Mouse (Mus musculus) kidney, postnatal 10 days (tissue): ENCODE measurements around the gene Cwf19l2.
"Not testable (repeated sequence)": the region's sequence is repeated elsewhere in the genome, so short reads cannot be mapped to it uniquely, and the experiment has no call there.

Source experiments
- DNase-seq: peaks from one replicate; pipeline ENCODE4 v3.0.0; 2021; ENCODE audit warnings: mixed read lengths

The Cwf19l2 gene

DNA sequence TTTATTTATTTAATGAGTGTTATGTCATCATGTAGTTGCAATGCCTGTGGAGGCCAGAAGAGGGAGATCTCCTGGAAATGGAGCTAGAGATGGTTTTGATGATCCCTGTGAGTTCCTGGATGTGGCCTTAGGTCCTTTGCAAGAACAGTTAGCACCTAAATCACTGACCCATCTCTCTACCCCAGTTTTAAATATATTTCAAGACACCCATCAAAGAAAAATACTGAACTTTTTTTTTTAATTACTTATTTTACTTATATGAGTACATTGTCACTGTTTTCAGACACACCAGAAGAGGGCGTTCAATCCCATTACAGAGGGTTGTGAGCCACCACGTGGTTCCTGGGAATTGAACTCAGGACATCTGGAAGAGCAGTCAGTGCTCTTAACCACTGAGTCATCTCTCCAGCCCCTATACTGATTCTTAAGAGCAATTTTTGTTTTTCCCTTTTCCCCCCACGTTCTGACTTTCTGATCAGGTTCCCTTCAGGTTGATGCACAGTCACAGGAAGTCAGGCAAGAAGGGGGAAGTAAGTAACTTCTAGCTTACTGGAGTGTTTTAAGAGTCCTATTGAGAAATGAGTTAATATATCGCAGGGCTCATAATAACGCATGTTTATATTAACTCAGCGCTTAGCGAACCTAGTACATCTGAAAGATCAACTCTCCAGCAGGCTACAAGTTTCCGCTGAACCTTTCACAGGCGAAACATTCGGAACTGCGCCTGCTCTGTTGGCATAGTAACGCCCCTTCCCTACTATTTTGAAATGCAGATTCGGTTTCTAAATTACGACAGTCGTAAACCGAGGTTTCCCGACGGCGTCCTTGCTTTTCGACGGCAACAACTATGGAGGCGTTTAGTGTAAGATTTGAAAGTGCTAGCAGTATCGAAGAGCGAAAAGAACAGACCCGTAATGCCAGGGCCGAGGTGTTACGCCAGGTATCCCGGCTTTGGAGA lies at the start of gene Cwf19l2:
TSS of gene Cwf19l2 (plus strand) at position 342 of the 958 bp plus-strand sequence.
- peak; percentile 85 for DNase-seq

DNA sequence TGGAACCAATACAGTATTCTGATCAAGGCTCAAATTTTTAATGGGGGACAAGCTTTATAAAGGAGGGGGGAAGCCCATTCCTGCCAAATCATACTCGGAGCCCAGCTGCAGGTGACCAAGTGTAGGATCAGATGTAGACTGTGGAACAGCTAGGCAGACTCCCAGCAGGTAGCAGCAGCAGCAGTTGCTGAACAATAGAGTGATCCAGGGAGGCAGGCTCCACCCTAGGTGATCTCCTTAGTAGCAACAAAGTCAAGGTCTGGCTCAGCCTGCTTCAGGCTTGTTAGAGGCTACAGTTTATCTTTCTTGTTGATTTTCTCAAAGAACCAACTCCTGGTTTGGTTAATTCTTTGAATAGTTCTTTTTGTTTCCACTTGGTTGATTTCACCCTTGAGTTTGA lies 27.1 kb upstream of the Cwf19l2 start:
- DNase-seq = not testable (repeated sequence)

- peak; percentile 12 for DNase-seq
These were observed 980 bp downstream of the Cwf19l2 start for GRCm38 (mm10) chr9:3404372-3404771.

DNA sequence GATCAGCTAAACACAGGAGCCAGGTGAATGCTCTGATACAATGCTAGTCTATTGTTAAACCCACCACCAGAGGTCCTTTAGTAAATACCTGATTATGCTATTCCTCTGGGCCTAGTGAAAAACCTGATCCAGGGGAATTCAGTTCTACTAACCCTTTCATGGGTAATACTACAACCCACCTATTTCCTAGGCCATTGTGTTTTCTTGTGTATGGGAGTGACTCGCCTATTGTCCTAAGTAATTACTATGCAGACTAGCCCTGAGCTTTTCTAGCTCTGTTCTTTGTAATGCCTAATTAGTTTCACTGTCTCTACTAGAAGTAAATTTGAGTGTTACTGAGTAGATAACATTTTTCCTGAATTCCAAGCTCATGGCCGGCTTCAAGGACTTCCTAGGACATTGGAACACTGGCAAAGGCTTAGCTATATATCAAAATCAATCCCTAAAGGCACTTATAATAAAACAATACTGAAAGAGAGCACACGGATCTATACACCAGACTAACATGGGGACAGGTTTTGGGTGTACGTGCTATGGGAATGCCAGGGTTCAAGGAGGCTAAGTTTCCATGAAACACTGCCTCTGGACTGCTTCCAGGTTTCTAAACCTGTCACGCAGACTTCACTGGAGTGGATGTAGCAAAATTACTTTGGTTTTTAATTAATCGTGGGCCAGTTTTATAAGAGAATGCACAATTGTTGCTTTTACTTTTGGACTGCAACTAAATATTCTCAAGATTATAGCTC lies 36.3 kb downstream of the Cwf19l2 start:
- DNase-seq = not testable (repeated sequence)

DNA sequence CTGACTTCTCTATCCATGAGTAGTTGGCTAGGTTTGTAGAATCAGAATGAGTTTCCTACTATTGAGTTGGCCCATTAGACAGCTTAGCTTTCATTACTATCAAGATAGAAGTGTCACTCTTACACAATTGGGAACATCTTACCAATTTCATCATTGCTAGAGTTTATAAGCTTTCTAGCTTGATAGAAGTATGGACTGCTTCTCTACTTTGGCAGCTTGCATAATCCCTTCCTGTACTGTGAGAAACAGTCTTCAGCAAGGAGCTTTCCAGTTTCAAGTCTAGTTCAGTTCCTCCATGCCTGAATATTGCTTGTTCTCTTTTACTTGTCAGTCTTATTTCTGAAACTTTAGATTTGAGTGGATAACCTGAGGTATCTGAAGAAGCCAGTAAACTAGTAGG lies 68.5 kb downstream of the Cwf19l2 start:
- DNase-seq = no peak

DNA sequence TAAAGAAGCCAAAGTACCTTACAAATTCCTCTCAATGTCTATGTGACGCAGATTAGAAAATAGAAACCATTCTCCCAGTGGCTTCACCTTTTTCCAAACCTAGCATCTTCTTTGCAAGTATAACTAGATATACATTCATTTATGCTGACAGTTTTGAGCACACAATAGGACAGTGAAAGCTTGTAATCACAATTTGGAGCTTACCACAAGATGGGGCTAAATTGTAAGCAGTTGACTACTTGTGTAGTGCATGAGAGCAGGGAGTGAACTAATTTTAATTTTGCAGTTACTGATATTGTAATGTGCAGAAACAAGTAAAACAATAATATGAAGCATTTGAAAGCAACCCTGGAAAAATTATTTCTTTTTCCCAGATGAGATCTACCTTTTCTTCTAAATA lies 115.3 kb downstream of the Cwf19l2 start:
- DNase-seq = no peak

- DNase-seq = no peak
These were observed 115.8 kb downstream of the Cwf19l2 start for GRCm38 (mm10) chr9:3519178-3519577.

GRCm38 (mm10) chr9:3521031-3521430 lies 117.6 kb downstream of the Cwf19l2 start:
- no peak for DNase-seq
